Mouse (Mus musculus): Measurements from ENCODE around the gene Spata25. TPM values are rescaled to one million over a fixed set of nuclear protein-coding genes. Genes with fewer than 3 reads are reported as not detected.

Spata25 gene
- polyA plus RNA-seq, 1 experiment: 0.40 TPM

DNA sequence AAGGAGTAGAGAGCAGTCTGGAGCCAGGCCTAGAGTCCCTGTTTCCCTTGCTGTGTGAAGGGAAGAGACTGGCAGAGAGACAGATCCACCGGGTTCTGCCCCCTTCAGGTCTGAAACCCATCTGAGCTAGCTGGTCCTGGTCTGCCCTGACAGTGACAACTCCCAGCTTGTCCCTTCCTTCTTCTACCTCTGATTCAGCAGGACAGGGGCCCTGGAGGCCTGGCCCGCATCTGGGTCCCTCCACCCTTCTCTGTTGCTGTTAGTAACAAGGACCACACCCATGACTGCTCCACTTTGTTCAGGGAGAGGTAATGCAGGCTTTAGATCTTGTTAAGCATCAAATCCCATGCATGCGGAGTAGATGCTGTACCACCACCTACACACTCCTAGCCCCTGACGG is 39.9 kb downstream of the Spata25 start:
- DNase-seq (ENCODE audit: low read depth in 1 of 2, low spot score in 2 of 2): no peak
- Histone ChIP-seq H3K36me3 (ENCODE audit: control insufficient read depth, insufficient read depth, low read length) (peaks cover 13% of the 10 kb centered on the region), H3K27ac (ENCODE audit: insufficient read depth, low read length) (no peak overlapping the region), H3K27me3 (ENCODE audit: control insufficient read depth, insufficient read depth, low read length) (no peaks in the 10 kb centered on the region), H3K4me3 (ENCODE audit: extremely low read depth, insufficient read depth, insufficient read length) (no peak overlapping the region), H3K4me1 (ENCODE audit: control insufficient read depth, insufficient read depth, insufficient read length) (peaks cover 7% of the 10 kb centered on the region; the same call in 1 of the 2 replicates)
- TF ChIP-seq CTCF (IDR thresholded peaks at IDR 0.05; ENCODE audit: extremely low read depth, insufficient read depth, insufficient read length, insufficient replicate concordance): no peak
- TF ChIP-seq POLR2A (IDR thresholded peaks at IDR 0.05; ENCODE audit: low read depth, low read length): no peak
- WGBS: 84% methylated on average over 4 of the region's 4 CpGs

DNA sequence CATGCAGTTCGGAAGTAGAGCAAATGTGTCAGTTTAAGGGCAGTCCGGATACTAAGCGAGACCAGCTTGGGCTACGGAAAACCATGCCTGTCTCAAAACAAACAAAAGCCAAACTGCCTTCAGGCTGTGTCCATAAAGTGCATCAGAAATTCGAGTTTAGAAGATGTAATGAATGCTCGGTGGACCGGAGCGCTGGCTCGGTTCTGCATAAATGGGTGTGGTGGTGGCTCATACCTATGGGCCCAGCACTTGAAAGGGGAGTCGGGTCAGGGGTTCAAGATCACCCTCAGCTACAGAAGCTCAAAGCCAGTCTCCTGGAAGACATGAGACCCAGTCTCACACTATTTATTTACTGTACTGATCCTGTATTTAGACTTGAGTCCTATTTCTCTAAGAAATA is 40.6 kb downstream of the Spata25 start:
- 85% methylated on average over 10 of the region's 10 CpGs for WGBS

DNA sequence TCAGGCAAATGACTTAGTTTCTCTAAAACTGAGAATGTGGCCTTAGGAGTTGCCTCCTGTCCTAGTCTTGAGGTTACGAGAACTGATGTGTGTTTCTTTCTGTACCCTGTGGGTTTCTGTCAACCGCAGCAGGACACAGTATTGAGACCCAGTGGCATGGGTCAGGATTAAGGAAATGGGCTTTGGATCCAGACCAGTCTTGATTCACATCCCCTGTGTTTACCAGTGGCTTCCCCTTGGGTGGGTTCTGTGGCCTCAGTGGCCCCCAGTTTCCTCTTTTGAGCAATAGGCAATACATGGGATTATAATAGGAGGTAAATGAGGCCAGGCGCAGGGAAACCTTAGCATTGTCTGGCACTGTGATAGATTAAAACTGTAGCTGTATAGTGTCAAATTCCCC is 41.3 kb downstream of the Spata25 start:
- H3K4me3 ChIP-seq (ENCODE audit: extremely low read depth, insufficient read depth, insufficient read length): no peak overlapping the region
- no peak overlapping the region for H3K27ac ChIP-seq (ENCODE audit: insufficient read depth, low read length)

More for the DNA sequence above, 40.6 kb downstream of the Spata25 start:
- Histone ChIP-seq H3K4me1 (ENCODE audit: control insufficient read depth, insufficient read depth, insufficient read length) (peaks cover 7% of the 10 kb centered on the region; the same call in 1 of the 2 replicates), H3K4me3 (ENCODE audit: extremely low read depth, insufficient read depth, insufficient read length) (no peak overlapping the region), H3K36me3 (ENCODE audit: control insufficient read depth, insufficient read depth, low read length) (peaks cover 13% of the 10 kb centered on the region), H3K27me3 (ENCODE audit: control insufficient read depth, insufficient read depth, low read length) (no peaks in the 10 kb centered on the region), H3K27ac (ENCODE audit: insufficient read depth, low read length) (no peak overlapping the region)
- DNase-seq (ENCODE audit: low read depth in 1 of 2, low spot score in 2 of 2): no peak
- no peak for TF ChIP-seq CTCF (IDR thresholded peaks at IDR 0.05; ENCODE audit: extremely low read depth, insufficient read depth, insufficient read length, insufficient replicate concordance)
- TF ChIP-seq POLR2A (IDR thresholded peaks at IDR 0.05; ENCODE audit: low read depth, low read length): no peak

DNA sequence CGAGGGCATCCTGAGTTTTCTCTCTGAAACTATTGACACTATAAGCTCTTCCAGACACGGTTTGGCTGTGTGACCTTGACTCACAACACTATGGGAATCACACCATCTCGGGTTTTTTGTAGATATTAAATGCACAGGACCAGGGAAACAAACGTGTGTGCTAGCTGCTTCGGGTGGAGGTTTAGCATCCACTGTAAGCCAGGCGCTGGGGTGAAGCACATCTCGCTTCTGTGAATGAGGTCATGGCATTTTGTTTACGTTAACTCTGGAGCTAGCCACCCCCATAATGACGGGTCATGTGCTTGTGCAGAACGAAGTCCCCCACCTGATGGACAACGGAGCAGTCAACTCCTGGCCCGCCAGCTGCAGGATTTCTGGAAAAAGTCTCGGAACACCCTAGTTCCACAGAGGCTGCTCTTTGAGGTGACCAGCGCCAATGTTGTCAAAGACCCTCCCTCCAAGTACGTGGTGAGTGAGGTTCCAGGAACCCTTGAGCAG is 41.9 kb downstream of the Spata25 start:
- H3K4me3 ChIP-seq (ENCODE audit: extremely low read depth, insufficient read depth, insufficient read length): peak overlapping the region; percentile 85; the same call in 1 of the 2 replicates
- 27% methylated on average over 15 of the region's 15 CpGs for WGBS
- DNase-seq (ENCODE audit: low read depth in 1 of 2, low spot score in 2 of 2): no peak
- no peak for TF ChIP-seq POLR2A (IDR thresholded peaks at IDR 0.05; ENCODE audit: low read depth, low read length)
- TF ChIP-seq CTCF (IDR thresholded peaks at IDR 0.05; ENCODE audit: extremely low read depth, insufficient read depth, insufficient read length, insufficient replicate concordance): no peak
- H3K27me3 ChIP-seq (ENCODE audit: control insufficient read depth, insufficient read depth, low read length): no peaks in the 10 kb centered on the region
- H3K4me1 ChIP-seq (ENCODE audit: control insufficient read depth, insufficient read depth, insufficient read length): peaks cover 7% of the 10 kb centered on the region; the same call in 1 of the 2 replicates
- H3K27ac ChIP-seq (ENCODE audit: insufficient read depth, low read length): peak overlapping the region; percentile 65; the same call in 1 of the 2 replicates
- peaks cover 1% of the 10 kb centered on the region; the same call in 1 of the 2 replicates for H3K36me3 ChIP-seq (ENCODE audit: control insufficient read depth, insufficient read depth, low read length)

More for the DNA sequence above, 41.3 kb downstream of the Spata25 start:
- H3K27me3 ChIP-seq (ENCODE audit: control insufficient read depth, insufficient read depth, low read length): no peaks in the 10 kb centered on the region
- DNase-seq (ENCODE audit: low read depth in 1 of 2, low spot score in 2 of 2): no peak
- 72% methylated on average over 3 of the region's 3 CpGs for WGBS
- peaks cover 7% of the 10 kb centered on the region; the same call in 1 of the 2 replicates for H3K4me1 ChIP-seq (ENCODE audit: control insufficient read depth, insufficient read depth, insufficient read length)
- peaks cover 6% of the 10 kb centered on the region for H3K36me3 ChIP-seq (ENCODE audit: control insufficient read depth, insufficient read depth, low read length)
- no peak for TF ChIP-seq POLR2A (IDR thresholded peaks at IDR 0.05; ENCODE audit: low read depth, low read length)
- TF ChIP-seq CTCF (IDR thresholded peaks at IDR 0.05; ENCODE audit: extremely low read depth, insufficient read depth, insufficient read length, insufficient replicate concordance): no peak

DNA sequence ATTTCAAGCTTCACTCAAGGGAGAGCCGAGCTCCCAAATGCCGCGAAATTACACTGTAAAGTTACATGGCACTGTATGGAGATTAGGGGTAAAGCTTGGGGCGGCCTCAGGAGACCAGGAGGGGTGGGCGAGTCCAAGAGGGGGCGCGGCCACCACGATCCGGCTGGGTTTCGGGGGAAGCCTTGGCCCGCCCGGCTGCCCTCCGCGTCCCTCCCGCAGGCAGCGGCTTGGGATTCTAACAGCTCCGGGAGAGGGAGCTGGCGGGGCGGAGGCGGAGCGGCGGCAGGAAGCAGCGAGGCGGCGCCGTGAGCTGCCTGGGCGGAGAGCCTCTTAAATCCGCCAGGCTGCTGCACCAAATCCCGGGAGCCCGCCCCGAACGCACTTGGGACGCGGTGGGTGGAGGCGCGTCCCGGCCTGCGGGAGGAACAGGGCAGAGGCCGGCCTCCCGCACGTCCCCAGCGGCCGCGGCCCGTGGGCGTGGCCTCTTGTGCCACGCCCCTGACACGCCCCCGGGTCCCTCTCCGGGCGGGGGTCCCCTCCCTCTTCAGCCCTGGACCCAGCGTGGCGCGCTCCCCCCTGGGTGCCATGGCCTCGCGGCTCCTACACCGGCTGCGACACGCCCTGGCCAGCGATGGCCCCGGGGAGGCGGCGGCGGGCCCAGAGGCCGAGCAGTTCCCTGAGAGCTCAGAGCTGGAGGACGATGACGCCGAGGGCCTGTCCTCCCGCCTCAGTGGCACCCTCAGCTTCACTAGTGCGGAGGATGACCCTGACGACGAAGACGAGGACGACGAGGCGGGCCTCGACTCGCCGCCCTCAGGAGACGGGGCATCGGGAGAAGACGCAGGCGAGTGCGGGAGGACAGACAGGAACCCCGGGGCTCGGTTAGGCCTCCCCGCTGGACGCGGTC is 42.6 kb downstream of the Spata25 start, which contains the start of gene Snx21:
Snx21 (plus strand) TSS at position 343 of the 907 bp plus-strand sequence.
- H3K4me3 ChIP-seq (ENCODE audit: extremely low read depth, insufficient read depth, insufficient read length): peak within 1 kb of the TSS; percentile 85
- no peak for TF ChIP-seq CTCF (IDR thresholded peaks at IDR 0.05; ENCODE audit: extremely low read depth, insufficient read depth, insufficient read length, insufficient replicate concordance)
- no peak for TF ChIP-seq POLR2A (IDR thresholded peaks at IDR 0.05; ENCODE audit: low read depth, low read length)
- peaks cover 7% of the 10 kb centered on the region; the same call in 1 of the 2 replicates for H3K4me1 ChIP-seq (ENCODE audit: control insufficient read depth, insufficient read depth, insufficient read length)
- H3K27ac ChIP-seq (ENCODE audit: insufficient read depth, low read length): peak within 1 kb of the TSS; percentile 65
- H3K36me3 ChIP-seq (ENCODE audit: control insufficient read depth, insufficient read depth, low read length): no peaks in the 10 kb centered on the region
- WGBS: under 1% methylated on average over 87 of the region's 89 CpGs
- no peaks in the 10 kb centered on the region for H3K27me3 ChIP-seq (ENCODE audit: control insufficient read depth, insufficient read depth, low read length)
- DNase-seq (ENCODE audit: low read depth in 1 of 2, low spot score in 2 of 2): peak in 1 of 2 experiments; percentile 47

DNA sequence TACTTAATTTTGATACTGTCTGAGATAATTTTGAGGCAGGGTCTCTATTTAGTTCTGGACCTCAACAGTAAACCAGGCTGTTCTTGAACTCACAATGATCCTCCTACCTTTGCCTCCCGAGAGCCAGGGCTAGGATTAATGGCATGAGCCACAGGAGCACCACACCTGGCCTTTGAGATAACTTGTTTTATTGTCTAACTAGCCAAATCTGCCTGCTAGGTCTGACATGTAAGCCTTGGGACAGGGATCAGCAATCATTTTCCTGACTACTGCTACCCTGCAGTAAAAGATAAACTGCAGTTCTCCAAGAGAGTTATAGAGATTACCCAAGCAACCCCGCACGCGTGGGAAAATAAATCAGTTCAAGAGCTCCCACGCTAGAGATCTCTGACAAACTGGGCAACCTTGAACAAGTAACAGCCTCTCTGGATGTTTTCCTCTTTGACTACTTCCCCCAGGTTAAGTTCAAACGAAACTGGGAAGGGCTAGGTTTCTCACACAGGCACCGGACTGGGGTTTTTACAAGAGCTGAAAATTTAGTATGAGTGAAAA is 43.4 kb downstream of the Spata25 start:
- Histone ChIP-seq H3K4me3 (ENCODE audit: extremely low read depth, insufficient read depth, insufficient read length) (peak overlapping the region; percentile 85), H3K27me3 (ENCODE audit: control insufficient read depth, insufficient read depth, low read length) (no peaks in the 10 kb centered on the region), H3K4me1 (ENCODE audit: control insufficient read depth, insufficient read depth, insufficient read length) (peaks cover 7% of the 10 kb centered on the region; the same call in 1 of the 2 replicates), H3K36me3 (ENCODE audit: control insufficient read depth, insufficient read depth, low read length) (no peaks in the 10 kb centered on the region), H3K27ac (ENCODE audit: insufficient read depth, low read length) (no peak overlapping the region)
- no peak for TF ChIP-seq POLR2A (IDR thresholded peaks at IDR 0.05; ENCODE audit: low read depth, low read length)
- no peak for TF ChIP-seq CTCF (IDR thresholded peaks at IDR 0.05; ENCODE audit: extremely low read depth, insufficient read depth, insufficient read length, insufficient replicate concordance)
- no peak for DNase-seq (ENCODE audit: low read depth in 1 of 2, low spot score in 2 of 2)
- WGBS: 15% methylated on average over 7 of the region's 7 CpGs

Data from spleen, adult 2 months (tissue).